Mouse (Mus musculus): ENCODE results near the gene Rapgef4. TPM values are rescaled to one million over a fixed set of nuclear protein-coding genes. Genes with fewer than 3 reads are reported as not detected.

Gene Rapgef4
- total and polyA plus RNA-seq, 3 experiments = 15.3 to 38.9 (median 25.4) TPM

DNA sequence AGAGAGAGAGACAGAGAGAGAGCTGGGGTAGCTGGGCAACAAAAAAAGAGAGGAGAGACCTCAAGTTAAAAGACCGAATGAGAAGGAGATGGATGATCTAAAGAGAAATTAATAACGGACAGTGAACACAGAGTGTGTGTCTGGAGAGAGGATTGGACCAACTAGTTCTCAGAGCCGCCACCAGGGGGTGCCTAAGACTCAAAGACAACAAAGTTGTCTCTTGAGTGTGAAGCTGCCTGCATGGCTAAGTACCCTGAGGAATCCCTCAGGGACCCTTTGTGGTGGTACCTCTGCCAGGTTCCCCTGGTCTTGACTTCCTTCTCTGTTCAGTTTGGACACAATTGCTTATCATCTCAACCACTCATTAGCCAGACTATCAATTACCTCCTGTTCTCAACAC lies 115.3 kb downstream of the Rapgef4 start:
- intact Hi-C loops (cut with DNase I) = loop anchor here (1.0 to 5.0 kb wide), 2 partner anchors 53 to 101 kb away; no protein-coding TSS in a partner anchor
- H3K4me3 ChIP-seq = no peak overlapping the region
- H3K79me2 ChIP-seq (replicated peaks; ENCODE audit: control insufficient read depth, insufficient read depth, low read length) = no peaks in the 10 kb centered on the region
- no peak overlapping the region for H3K27ac ChIP-seq
- peak; percentile 49 to 74 for DNase-seq
- H3K36me3 ChIP-seq (ENCODE audit: control insufficient read depth, insufficient read depth, low read length) = no peaks in the 10 kb centered on the region
- H3K4me1 ChIP-seq (ENCODE audit: control insufficient read depth, insufficient read depth, low read length) = peaks cover 4% of the 10 kb centered on the region
- WGBS = 54% methylated on average over 3 of the region's 3 CpGs
- no peak for TF ChIP-seq EP300 (IDR thresholded peaks at IDR 0.05; ENCODE audit: insufficient read depth, low read depth, low read length)
- no peak for TF ChIP-seq POLR2A (IDR thresholded peaks at IDR 0.05; ENCODE audit: insufficient read depth, low read depth, low read length)
- TF ChIP-seq CTCF (IDR thresholded peaks at IDR 0.05) = peak; percentile 86
- no peaks in the 10 kb centered on the region for H3K27me3 ChIP-seq (ENCODE audit: control insufficient read depth, insufficient read depth, low read length)
- H3K9ac ChIP-seq (ENCODE audit: low read depth, low read length) = no peak overlapping the region

DNA sequence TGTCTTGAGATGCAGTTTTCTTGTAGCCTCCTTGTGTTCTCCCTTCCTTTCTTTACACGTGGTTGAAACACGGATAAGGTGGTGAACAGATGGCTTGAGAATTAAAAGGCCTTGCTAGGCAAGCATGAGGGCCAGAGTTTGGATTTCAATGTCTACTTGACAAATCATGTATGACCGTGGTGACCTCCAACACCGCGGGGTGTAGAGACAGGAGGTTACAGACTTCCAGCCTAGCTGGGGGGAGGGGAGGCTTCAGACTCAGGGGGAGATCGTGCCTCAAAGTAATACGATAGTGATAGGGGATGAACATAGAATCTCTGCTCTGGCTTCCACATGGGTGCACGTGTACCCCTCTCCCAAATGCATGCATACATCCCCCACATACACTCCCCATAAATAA lies 117.3 kb downstream of the Rapgef4 start:
- H3K79me2 ChIP-seq (replicated peaks; ENCODE audit: control insufficient read depth, insufficient read depth, low read length) = no peaks in the 10 kb centered on the region
- no peak overlapping the region for H3K4me3 ChIP-seq
- no peak for DNase-seq
- intact Hi-C loops (cut with DNase I) = loop anchor here (5.0 kb wide), 1 partner anchor 99 kb away; no protein-coding TSS in a partner anchor
- peaks cover 10% of the 10 kb centered on the region for H3K4me1 ChIP-seq (ENCODE audit: control insufficient read depth, insufficient read depth, low read length)
- no peak overlapping the region for H3K27ac ChIP-seq
- 95% methylated on average over 8 of the region's 8 CpGs for WGBS
- H3K36me3 ChIP-seq (ENCODE audit: control insufficient read depth, insufficient read depth, low read length) = peaks cover 6% of the 10 kb centered on the region
- H3K9ac ChIP-seq (ENCODE audit: low read depth, low read length) = no peak overlapping the region
- TF ChIP-seq CTCF (IDR thresholded peaks at IDR 0.05) = no peak
- TF ChIP-seq POLR2A (IDR thresholded peaks at IDR 0.05; ENCODE audit: insufficient read depth, low read depth, low read length) = no peak
- no peak for TF ChIP-seq EP300 (IDR thresholded peaks at IDR 0.05; ENCODE audit: insufficient read depth, low read depth, low read length)
- H3K27me3 ChIP-seq (ENCODE audit: control insufficient read depth, insufficient read depth, low read length) = no peaks in the 10 kb centered on the region

DNA sequence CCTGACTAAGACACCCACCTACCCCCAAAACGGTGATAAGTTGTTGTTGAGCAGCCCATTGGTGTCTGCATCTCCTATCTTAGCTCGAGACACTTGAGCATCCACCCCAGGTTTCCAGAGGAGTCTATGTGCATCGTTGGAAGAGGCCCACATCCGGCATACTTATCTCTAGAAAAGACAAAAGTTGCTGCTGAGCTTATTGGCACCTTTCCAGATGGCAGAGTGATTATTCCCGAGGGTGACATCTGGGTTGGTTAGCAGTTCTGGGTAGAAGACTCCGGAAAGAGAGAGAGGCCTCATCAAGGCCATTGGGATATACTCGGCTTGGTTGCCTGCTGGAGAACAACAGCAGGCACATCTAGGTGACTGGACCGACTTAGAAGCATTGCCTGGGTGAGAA lies 123.6 kb downstream of the Rapgef4 start:
- Histone ChIP-seq H3K36me3 (ENCODE audit: control insufficient read depth, insufficient read depth, low read length) (peaks cover 6% of the 10 kb centered on the region), H3K4me3 (no peak overlapping the region), H3K27me3 (ENCODE audit: control insufficient read depth, insufficient read depth, low read length) (no peaks in the 10 kb centered on the region), H3K27ac (no peak overlapping the region), H3K9ac (ENCODE audit: low read depth, low read length) (no peak overlapping the region), H3K79me2 (replicated peaks; ENCODE audit: control insufficient read depth, insufficient read depth, low read length) (no peaks in the 10 kb centered on the region), H3K4me1 (ENCODE audit: control insufficient read depth, insufficient read depth, low read length) (peaks cover 6% of the 10 kb centered on the region)
- 30% methylated on average over 8 of the region's 8 CpGs for WGBS
- TF ChIP-seq POLR2A (IDR thresholded peaks at IDR 0.05; ENCODE audit: insufficient read depth, low read depth, low read length) = no peak
- TF ChIP-seq EP300 (IDR thresholded peaks at IDR 0.05; ENCODE audit: insufficient read depth, low read depth, low read length) = 0 out of 2 replicates have a peak, but pooled peaks have one; percentile 13
- intact Hi-C loops (cut with DNase I) = no loop called here
- peak in 1 of 2 experiments; percentile 35 for DNase-seq

DNA sequence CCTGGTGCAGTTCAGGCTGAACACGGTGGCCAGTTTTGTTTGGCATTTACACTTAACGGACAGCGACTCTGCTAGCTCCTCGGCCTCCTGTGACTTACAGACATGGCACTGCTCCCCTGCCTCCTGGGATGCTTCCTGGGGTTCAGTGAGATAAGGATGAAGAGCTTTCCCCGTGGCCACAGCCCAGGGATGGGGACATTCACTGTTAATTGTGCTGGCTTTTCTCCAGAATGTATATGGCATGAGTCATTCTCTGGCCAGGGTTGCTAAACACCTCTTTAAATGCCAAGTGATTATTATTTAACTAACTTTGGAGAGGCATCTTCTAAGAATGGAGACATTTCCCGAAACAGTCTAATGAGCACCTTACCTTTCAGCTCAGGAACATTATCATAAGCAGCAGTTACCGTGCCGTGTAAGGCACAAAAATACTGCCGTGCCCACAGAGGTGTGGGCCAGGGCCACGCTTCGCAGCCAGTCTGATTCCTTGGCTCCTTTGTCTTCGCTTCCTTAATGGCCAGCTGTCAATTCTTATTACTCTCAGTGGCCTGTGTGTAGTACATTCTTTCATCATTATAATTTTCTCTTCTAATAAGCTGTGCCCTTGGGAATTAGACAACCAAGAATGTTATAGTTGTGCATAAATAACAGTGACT lies 126.6 kb downstream of the Rapgef4 start:
- intact Hi-C loops (cut with DNase I) = no loop called here
- WGBS = 34% methylated on average over 12 of the region's 12 CpGs

DNA sequence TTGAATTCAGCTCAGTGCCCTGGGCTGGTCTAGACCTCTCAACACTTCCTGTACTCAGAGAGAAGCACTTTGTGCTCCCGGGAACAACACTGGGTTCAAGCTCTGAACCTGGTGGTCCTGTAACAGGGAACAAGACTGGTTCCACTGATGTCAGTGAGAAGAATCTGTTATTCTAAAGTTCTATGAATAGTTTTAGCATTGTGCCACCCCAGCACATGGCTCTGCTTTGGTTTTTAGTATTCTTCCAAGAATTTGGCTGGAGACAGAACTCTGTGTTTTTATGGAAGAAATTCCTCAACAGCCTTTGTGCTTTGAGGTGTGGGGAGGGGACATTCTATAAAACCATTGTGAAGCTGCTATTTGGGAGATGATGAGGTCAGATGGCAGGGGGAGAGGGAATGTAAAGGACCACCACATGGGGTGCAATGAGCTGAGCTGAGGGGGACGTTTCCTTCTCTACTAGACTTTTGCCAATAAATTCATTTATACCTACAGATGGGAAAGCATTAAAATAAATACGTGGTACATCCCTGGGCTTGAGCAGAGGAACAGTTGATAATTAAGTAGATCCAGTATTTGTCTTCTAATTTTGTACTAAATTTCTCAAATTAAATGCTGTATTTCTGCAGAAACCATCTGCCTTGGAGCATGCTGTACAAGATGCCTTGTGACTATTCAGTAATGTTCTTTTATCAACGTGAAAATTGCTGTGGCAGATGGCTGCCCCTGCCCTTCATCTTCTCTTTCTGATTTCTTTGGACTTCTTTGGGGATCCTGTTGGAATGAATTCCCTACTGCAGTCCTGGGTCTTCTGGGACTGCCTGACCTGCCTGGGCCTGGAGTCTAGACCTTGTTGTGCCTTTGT lies 127.6 kb downstream of the Rapgef4 start:
- DNase-seq = no peak
- no peak overlapping the region for H3K4me3 ChIP-seq
- peaks cover 8% of the 10 kb centered on the region for H3K4me1 ChIP-seq (ENCODE audit: control insufficient read depth, insufficient read depth, low read length)
- intact Hi-C loops (cut with DNase I) = no loop called here
- H3K9ac ChIP-seq (ENCODE audit: low read depth, low read length) = no peak overlapping the region
- no peaks in the 10 kb centered on the region for H3K79me2 ChIP-seq (replicated peaks; ENCODE audit: control insufficient read depth, insufficient read depth, low read length)
- peaks cover 9% of the 10 kb centered on the region for H3K36me3 ChIP-seq (ENCODE audit: control insufficient read depth, insufficient read depth, low read length)
- no peak for TF ChIP-seq POLR2A (IDR thresholded peaks at IDR 0.05; ENCODE audit: insufficient read depth, low read depth, low read length)
- no peak for TF ChIP-seq EP300 (IDR thresholded peaks at IDR 0.05; ENCODE audit: insufficient read depth, low read depth, low read length)
- no peak for TF ChIP-seq CTCF (IDR thresholded peaks at IDR 0.05)
- no peak overlapping the region for H3K27ac ChIP-seq
- H3K27me3 ChIP-seq (ENCODE audit: control insufficient read depth, insufficient read depth, low read length) = no peaks in the 10 kb centered on the region
- 76% methylated on average over 4 of the region's 4 CpGs for WGBS

More for the DNA sequence above, 126.6 kb downstream of the Rapgef4 start:
- DNase-seq = no peak
- Histone ChIP-seq H3K36me3 (ENCODE audit: control insufficient read depth, insufficient read depth, low read length) (peaks cover 1% of the 10 kb centered on the region), H3K4me1 (ENCODE audit: control insufficient read depth, insufficient read depth, low read length) (peaks cover 3% of the 10 kb centered on the region; the same call in 1 of the 2 replicates), H3K4me3 (no peak overlapping the region), H3K9ac (ENCODE audit: low read depth, low read length) (no peak overlapping the region), H3K27ac (no peak overlapping the region), H3K79me2 (replicated peaks; ENCODE audit: control insufficient read depth, insufficient read depth, low read length) (no peaks in the 10 kb centered on the region), H3K27me3 (ENCODE audit: control insufficient read depth, insufficient read depth, low read length) (no peaks in the 10 kb centered on the region)
- no peak for TF ChIP-seq POLR2A (IDR thresholded peaks at IDR 0.05; ENCODE audit: insufficient read depth, low read depth, low read length)
- no peak for TF ChIP-seq EP300 (IDR thresholded peaks at IDR 0.05; ENCODE audit: insufficient read depth, low read depth, low read length)
- TF ChIP-seq CTCF (IDR thresholded peaks at IDR 0.05) = no peak

Data from heart, adult 2 months (tissue).